Mouse (Mus musculus) embryonic facial prominence, embryonic 14.5 days (tissue): ENCODE measurements at regions not wholly inside any gene's neighbourhood (a gene's known extent, or its start where the extent isn't known, plus 50 kb on each side); places are given as distances from the start of the nearest gene placed in this dataset.

Source experiments
- ATAC-seq: fragments of 200-750 bp; cut with Nextera tagmentation; 2 replicates; pipeline ENCODE4 v1.8.0; 2017; ENCODE audit warnings: low read depth, moderate number of reproducible peaks, moderate TSS enrichment
- DNase-seq: peaks from one replicate; pipeline ENCODE4 v3.0.0-alpha.2; 2015; ENCODE audit warnings: low spot score
- H3K27ac ChIP-seq: fragments of 300-500 bp; sonication (generic); replicated peaks from 2 replicates; pipeline ENCODE4 v1.5.1; 2014; ENCODE audit warnings: low read depth, mild to moderate bottlenecking, low read length, moderate library complexity
- H3K27me3 ChIP-seq: fragments of 300-500 bp; sonication (generic); replicated peaks from 2 replicates; pipeline ENCODE4 v1.6.1; 2014; ENCODE audit warnings: low read length; ENCODE audit not compliant: control insufficient read depth, insufficient read depth
- H3K36me3 ChIP-seq: fragments of 300-500 bp; sonication (generic); 2 replicates; pipeline ENCODE4 v1.6.1; 2014; ENCODE audit warnings: low read length, mixed read lengths; ENCODE audit not compliant: control insufficient read depth, insufficient read depth
- H3K4me1 ChIP-seq: fragments of 300-500 bp; sonication (generic); 2 replicates; pipeline ENCODE4 v1.6.1; 2014; ENCODE audit warnings: antibody characterized with exemption, low read length; ENCODE audit not compliant: control insufficient read depth, insufficient read depth
- H3K4me2 ChIP-seq: fragments of 300-500 bp; sonication (generic); 2 replicates; pipeline ENCODE4 v1.6.1; 2014; ENCODE audit warnings: low read depth, mild to moderate bottlenecking, low read length, moderate library complexity, mixed read lengths
- H3K4me3 ChIP-seq: fragments of 300-500 bp; sonication (generic); 2 replicates; pipeline ENCODE4 v1.5.1; 2014; ENCODE audit warnings: low read depth, mild to moderate bottlenecking, low read length
- H3K9ac ChIP-seq: fragments of 300-500 bp; sonication (generic); 2 replicates; pipeline ENCODE4 v1.6.1; 2014; ENCODE audit warnings: low read depth, mild to moderate bottlenecking, low read length, moderate library complexity, mixed read lengths
- H3K9me3 ChIP-seq: fragments of 300-500 bp; sonication (generic); 2 replicates; pipeline ENCODE4 v1.6.1; 2016; ENCODE audit warnings: low read length; ENCODE audit not compliant: control insufficient read depth
- WGBS: fragments of 180-500 bp; shearing (Covaris S2); extraction: QIAGEN DNeasy Blood & Tissue Kit; methylation state at CpG from one replicate; pipeline ENCODE4 v1.1.7; 2014; 5-methylcytosine and 5-hydroxymethylcytosine counted together

DNA sequence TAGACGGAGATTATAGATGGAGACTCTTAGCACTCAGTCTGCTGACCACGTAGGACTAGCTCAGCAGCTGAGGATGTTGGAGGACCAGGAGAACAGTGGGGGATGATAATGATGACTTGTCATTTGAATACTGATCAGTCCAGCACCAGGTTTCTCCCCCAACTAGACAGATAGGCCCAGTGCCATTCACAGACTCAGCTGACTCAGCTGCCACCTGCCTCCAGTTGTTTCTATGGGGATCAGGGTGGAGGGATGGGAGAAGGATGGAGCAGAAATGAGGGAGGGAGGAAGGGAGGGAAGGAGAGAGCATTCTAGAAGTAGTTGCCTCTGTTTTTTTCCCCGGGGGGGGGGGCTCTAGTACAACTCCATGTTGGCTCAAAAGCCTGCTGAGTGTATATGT lies 145.1 kb downstream of the 4930564D02Rik start:
- no peak overlapping the region for H3K4me2 ChIP-seq
- no peaks in the 10 kb centered on the region for H3K9me3 ChIP-seq
- ATAC-seq: no peak
- WGBS: 68% methylated on average over 3 of the region's 3 CpGs
- H3K27ac ChIP-seq: no peak overlapping the region
- no peaks in the 10 kb centered on the region for H3K36me3 ChIP-seq
- peaks cover 5% of the 10 kb centered on the region; the same call in 1 of the 2 replicates for H3K4me1 ChIP-seq
- no peaks in the 10 kb centered on the region for H3K27me3 ChIP-seq
- H3K9ac ChIP-seq: no peak overlapping the region
- H3K4me3 ChIP-seq: no peak overlapping the region
- no peak for DNase-seq

DNA sequence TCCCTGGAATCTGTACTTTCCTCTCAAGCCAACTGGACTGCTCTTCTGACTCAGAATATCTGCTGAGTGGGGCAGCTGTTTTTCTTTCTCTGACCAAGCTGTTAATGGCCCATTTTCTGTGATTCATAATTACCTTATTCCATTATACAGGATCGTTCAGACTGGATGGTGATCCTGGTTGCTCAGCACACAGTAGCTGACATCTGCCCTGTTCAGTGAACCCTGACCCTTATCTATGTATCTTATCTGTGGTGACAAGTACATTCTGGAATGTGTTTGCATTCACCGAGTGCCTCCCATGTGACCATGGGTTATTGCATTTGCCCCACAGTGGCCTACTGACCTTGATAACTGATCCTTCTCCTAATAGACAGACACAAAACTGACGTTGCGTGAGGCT lies 148.2 kb downstream of the 4930564D02Rik start:
- 33% methylated on average over 4 of the region's 4 CpGs for whole genome bisulfite sequencing
- no peak overlapping the region for H3K4me2 ChIP-seq
- no peak overlapping the region for H3K27ac ChIP-seq
- no peak overlapping the region for H3K4me3 ChIP-seq
- H3K36me3 ChIP-seq: no peaks in the 10 kb centered on the region
- DNase-seq (no peak), ATAC-seq (no peak)
- no peaks in the 10 kb centered on the region for H3K9me3 ChIP-seq
- peaks cover 5% of the 10 kb centered on the region; the same call in 1 of the 2 replicates for H3K4me1 ChIP-seq
- H3K9ac ChIP-seq: no peak overlapping the region
- H3K27me3 ChIP-seq: no peaks in the 10 kb centered on the region

DNA sequence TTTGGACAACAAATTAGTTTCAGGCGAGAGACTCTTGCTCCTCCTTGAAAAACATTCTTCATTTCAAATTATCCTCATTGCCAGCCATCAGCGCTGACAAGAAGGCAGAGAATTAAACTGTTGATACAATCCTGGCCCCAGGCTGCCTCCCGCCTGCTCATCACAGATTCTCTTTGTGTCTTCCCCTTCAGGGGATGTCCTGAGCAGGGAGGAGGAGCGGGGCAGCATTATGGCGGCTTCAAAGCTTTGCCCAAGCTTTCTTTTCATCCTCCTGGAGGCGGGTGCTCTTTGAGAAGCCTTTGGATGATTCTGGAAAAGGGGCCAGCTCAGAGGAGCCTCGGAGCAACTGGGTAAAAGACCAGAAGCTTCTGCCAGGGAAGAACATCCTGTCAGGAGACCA lies 149.1 kb downstream of the 4930564D02Rik start:
- ATAC-seq: no peak
- Histone ChIP-seq H3K4me3 (no peak overlapping the region), H3K36me3 (no peaks in the 10 kb centered on the region), H3K9me3 (no peaks in the 10 kb centered on the region), H3K9ac (no peak overlapping the region), H3K4me1 (peaks cover 5% of the 10 kb centered on the region; the same call in 1 of the 2 replicates), H3K27me3 (no peaks in the 10 kb centered on the region), H3K4me2 (no peak overlapping the region), H3K27ac (no peak overlapping the region)
- 25% methylated on average over 7 of the region's 7 CpGs for WGBS
- peak; percentile 13 for DNase-seq

DNA sequence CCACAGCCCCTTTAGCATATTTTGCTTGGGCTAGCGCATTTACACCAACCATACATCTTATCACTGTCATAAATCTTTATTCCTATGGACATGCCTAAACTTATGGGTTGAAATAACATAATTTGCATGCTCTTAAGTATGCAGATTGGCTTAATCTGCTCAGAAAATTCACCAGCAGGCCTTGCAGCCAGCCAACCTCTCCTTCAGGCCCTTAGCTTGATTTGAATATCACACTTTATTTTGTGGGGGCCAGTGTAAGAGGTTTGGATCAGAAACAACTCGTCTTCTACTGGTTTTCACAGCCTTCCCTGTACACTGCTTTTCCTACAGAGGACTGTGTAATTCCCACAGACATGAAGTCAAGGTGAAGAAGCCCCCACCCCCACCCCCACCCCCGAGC lies 153.0 kb downstream of the 4930564D02Rik start:
- Histone ChIP-seq H3K4me2 (no peak overlapping the region), H3K4me3 (no peak overlapping the region), H3K4me1 (peaks cover 5% of the 10 kb centered on the region; the same call in 1 of the 2 replicates), H3K9me3 (no peaks in the 10 kb centered on the region), H3K27ac (no peak overlapping the region), H3K9ac (no peak overlapping the region), H3K36me3 (no peaks in the 10 kb centered on the region), H3K27me3 (no peaks in the 10 kb centered on the region)
- WGBS: 60% methylated on average over 3 of the region's 3 CpGs
- no peak for DNase-seq
- no peak for ATAC-seq

DNA sequence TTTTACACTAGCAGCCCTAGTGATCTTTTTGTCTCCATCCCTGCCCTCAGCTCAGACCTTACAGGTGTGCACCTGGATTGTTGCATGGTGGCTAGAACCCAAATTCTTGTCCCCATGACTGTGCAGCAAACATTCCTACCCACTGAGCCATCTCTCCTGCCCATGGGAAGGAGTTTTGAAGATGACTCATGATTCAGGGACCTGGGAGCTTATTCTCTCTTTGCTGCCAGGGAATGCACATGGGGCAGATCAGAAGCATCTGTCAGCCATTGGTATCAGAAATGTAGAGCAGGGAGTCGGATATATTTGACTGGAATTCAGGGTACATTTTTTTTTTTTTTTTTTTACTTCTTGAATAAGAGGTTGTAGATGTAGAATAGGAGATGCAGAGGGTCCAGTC lies 154.0 kb downstream of the 4930564D02Rik start:
- ATAC-seq (no peak), DNase-seq (no peak)
- Histone ChIP-seq H3K36me3 (no peaks in the 10 kb centered on the region), H3K4me3 (no peak overlapping the region), H3K9ac (no peak overlapping the region), H3K9me3 (no peaks in the 10 kb centered on the region), H3K4me2 (no peak overlapping the region), H3K4me1 (peaks cover 4% of the 10 kb centered on the region; the same call in 1 of the 2 replicates), H3K27ac (no peak overlapping the region), H3K27me3 (no peaks in the 10 kb centered on the region)
- 71% methylated on average over 1 of the region's 1 CpGs for WGBS

DNA sequence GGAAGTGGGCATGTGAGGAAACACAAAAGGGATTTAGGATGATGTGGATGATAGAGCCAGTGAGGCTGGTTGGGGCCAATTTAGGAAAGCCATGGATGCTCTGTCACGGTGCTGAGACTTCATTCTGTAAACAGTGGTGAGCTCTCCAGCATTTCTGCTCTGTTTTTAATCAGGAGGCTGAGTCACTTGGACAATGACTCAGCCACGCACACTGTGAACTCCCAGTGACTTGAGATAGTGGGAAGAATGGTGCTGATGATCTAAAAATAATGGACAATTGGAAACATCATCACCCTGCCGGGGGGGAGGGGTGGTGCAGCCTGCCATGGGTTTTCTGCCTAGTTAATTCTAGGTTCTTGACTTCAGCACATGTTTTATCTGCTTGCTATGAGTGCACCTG lies 156.3 kb downstream of the 4930564D02Rik start:
- H3K4me3 ChIP-seq: no peak overlapping the region
- H3K4me1 ChIP-seq: no peaks in the 10 kb centered on the region
- no peaks in the 10 kb centered on the region for H3K9me3 ChIP-seq
- no peaks in the 10 kb centered on the region for H3K36me3 ChIP-seq
- no peak overlapping the region for H3K9ac ChIP-seq
- DNase-seq (no peak), ATAC-seq (no peak)
- H3K4me2 ChIP-seq: no peak overlapping the region
- H3K27ac ChIP-seq: no peak overlapping the region
- no peaks in the 10 kb centered on the region for H3K27me3 ChIP-seq
- WGBS: 57% methylated on average over 3 of the region's 3 CpGs

DNA sequence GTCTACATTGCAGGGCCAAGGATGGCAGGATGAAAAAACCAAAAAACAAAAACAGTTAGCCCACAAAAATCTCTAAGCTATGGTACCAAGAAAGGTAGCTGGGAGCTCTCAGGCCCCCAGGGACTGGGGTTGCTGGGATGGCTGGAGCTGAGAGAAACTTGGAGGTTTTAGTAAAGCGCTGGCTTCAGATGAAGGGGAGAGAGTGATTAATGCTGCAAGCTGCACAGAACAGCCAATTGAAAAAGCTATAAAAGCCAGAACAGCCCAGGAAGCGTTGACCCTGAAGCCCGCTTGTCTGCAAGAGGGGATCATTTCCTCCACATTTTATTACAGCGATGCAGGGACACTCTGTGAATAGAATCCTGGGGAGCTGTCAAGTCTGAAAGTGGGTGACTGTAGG lies 157.0 kb downstream of the 4930564D02Rik start:
- ATAC-seq (no peak), DNase-seq (no peak)
- no peaks in the 10 kb centered on the region for H3K9me3 ChIP-seq
- 68% methylated on average over 4 of the region's 4 CpGs for WGBS
- no peak overlapping the region for H3K9ac ChIP-seq
- no peak overlapping the region for H3K27ac ChIP-seq
- no peaks in the 10 kb centered on the region for H3K4me1 ChIP-seq
- no peak overlapping the region for H3K4me2 ChIP-seq
- no peaks in the 10 kb centered on the region for H3K36me3 ChIP-seq
- H3K4me3 ChIP-seq: no peak overlapping the region
- H3K27me3 ChIP-seq: no peaks in the 10 kb centered on the region

DNA sequence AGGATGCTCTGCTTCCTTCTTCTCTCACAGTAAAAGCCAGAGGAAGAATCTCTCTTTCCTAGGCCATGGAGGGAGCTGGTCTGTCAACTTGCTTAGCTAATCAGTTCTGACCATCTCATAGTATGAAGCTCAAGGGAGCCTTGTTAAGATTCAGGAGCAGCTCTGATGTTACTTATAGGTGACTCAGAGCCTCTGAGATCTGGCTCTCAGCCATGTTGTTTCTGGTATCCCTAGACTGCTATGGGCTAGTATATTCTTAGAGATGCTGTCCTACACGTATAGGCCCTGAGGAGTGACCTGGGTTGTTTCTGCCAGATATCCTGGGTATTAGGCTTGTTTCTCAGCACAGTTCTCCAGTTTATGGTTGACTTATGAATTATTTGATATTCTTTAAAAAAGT lies 160.9 kb downstream of the 4930564D02Rik start:
- H3K4me1 ChIP-seq: no peaks in the 10 kb centered on the region
- ATAC-seq (no peak), DNase-seq (no peak)
- H3K9ac ChIP-seq: no peak overlapping the region
- no peak overlapping the region for H3K4me2 ChIP-seq
- H3K9me3 ChIP-seq: no peaks in the 10 kb centered on the region
- H3K36me3 ChIP-seq: no peaks in the 10 kb centered on the region
- H3K4me3 ChIP-seq: no peak overlapping the region
- no peaks in the 10 kb centered on the region for H3K27me3 ChIP-seq
- 64% methylated on average over 1 of the region's 1 CpGs for WGBS
- no peak overlapping the region for H3K27ac ChIP-seq

DNA sequence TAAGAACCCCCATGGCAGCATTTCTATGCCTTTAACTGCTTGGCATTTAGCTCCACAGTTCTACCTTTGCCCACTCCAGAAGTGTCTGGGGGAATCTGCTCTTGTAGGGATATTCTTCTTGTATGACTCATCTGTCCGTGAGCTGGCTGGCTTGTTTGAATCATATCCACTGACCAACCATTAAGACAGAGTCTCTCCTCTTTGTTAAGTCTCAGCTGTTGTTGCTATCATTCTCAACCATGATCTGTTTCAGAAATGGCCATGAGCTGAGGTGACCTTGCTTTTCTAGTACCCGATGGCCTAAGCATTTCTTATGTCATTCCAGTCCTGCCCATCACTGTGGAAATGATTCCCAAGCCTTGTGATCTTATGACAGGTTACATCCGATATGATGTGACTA lies 161.8 kb downstream of the 4930564D02Rik start:
- Histone ChIP-seq H3K4me1 (no peaks in the 10 kb centered on the region), H3K9ac (no peak overlapping the region), H3K27ac (no peak overlapping the region), H3K27me3 (no peaks in the 10 kb centered on the region), H3K4me3 (no peak overlapping the region), H3K36me3 (no peaks in the 10 kb centered on the region), H3K9me3 (no peaks in the 10 kb centered on the region), H3K4me2 (no peak overlapping the region)
- no peak for ATAC-seq
- DNase-seq: no peak
- WGBS: 79% methylated on average over 3 of the region's 3 CpGs
